15 mouse cellular contexts compared by ENCODE assay signal in the genomic region with DNA sequence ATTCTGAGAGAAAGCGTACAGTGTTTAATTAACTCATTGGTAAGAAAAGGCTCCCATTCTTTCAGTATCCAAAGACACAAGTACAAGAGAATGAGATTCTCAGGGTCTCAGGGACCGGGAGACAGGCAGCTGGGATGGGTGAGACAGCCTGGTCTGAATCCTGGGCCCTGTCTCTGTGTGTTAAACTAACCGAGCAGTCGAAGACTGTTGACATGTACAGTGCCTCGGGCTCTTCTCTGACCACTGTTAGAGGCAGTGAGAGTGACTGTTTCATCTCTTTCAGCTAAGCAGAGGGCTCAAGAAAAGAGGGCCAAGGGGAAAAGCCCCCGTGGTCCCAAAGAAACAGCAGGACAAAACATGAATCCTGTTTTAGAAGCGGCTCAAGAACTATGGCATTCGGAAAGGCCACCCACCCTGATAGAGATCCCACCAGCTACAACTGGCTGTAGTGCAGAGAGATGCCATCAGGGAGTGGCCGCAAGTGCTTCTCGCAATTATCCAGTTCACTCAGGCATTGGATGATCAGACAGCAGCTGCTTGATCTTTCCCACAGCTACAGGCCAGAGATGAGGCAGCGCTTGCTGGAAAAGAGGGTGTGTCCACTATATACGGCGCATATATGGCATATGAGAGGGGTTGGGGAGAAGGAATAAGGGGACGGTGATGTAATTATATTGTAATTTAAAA.
DNase-seq lines count a peak whose midpoint lies in the region; ATAC-seq and TF ChIP-seq lines count a peak whose summit lies in the region.
"Had no signal": no experiment of that assay in that cellular context is flagged by ENCODE, and none has a peak within 500 bp of the region (broad histone marks: within the 10 kb centered on the region; RNA-seq: fewer than 3 reads in every experiment).

No protein-coding gene starts in this region.

- H3K4me2 ChIP-seq in embryonic facial prominence, embryonic 14.5 days (ENCODE audit: low read depth, low read length), result no peak overlapping the region
- no peak overlapping the region for H3K4me2 ChIP-seq in hindbrain, postnatal 0 days (ENCODE audit: low read depth, low read length)
- H3K4me2 ChIP-seq: liver, embryonic 15.5 days; stomach, embryonic 15.5 days had no signal

- no peaks in the 10 kb centered on the region for H3K36me3 ChIP-seq in embryonic facial prominence, embryonic 14.5 days (ENCODE audit: control insufficient read depth, insufficient read depth, low read length)
- no peaks in the 10 kb centered on the region for H3K36me3 ChIP-seq in hindbrain, postnatal 0 days (ENCODE audit: insufficient read depth, low read length)
- H3K36me3 ChIP-seq: liver, embryonic 15.5 days; stomach, embryonic 15.5 days had no signal

- no peak for TF ChIP-seq CTCF in hindbrain, postnatal 0 days (IDR thresholded peaks at IDR 0.05; ENCODE audit: low read depth)

- no peak overlapping the region for H3K27ac ChIP-seq in embryonic facial prominence, embryonic 14.5 days (replicated peaks; ENCODE audit: low read depth, low read length)
- H3K27ac ChIP-seq in hindbrain, postnatal 0 days, result no peak overlapping the region
- H3K27ac ChIP-seq: liver, embryonic 15.5 days; stomach, embryonic 15.5 days had no signal

- H3K9ac ChIP-seq in embryonic facial prominence, embryonic 14.5 days (ENCODE audit: low read depth, low read length), result no peak overlapping the region
- no peak overlapping the region for H3K9ac ChIP-seq in hindbrain, postnatal 0 days (replicated peaks; ENCODE audit: low read length)
- H3K9ac ChIP-seq: liver, embryonic 15.5 days; stomach, embryonic 15.5 days had no signal

- no peaks in the 10 kb centered on the region for H3K9me3 ChIP-seq in embryonic facial prominence, embryonic 14.5 days (ENCODE audit: control insufficient read depth, low read length)
- H3K9me3 ChIP-seq in hindbrain, postnatal 0 days (ENCODE audit: low read length), result no peaks in the 10 kb centered on the region
- H3K9me3 ChIP-seq: liver, embryonic 15.5 days; stomach, embryonic 15.5 days had no signal

- H3K4me1 ChIP-seq in embryonic facial prominence, embryonic 14.5 days (ENCODE audit: control insufficient read depth, insufficient read depth, low read length), result no peaks in the 10 kb centered on the region
- no peaks in the 10 kb centered on the region for H3K4me1 ChIP-seq in hindbrain, postnatal 0 days (ENCODE audit: insufficient read depth, low read length)
- H3K4me1 ChIP-seq: liver, embryonic 15.5 days; stomach, embryonic 15.5 days had no signal

- peak; percentile 85; the same call in 1 of the 2 replicates for ATAC-seq in embryonic facial prominence, embryonic 14.5 days (ENCODE audit: low read depth)
- peak; percentile 89 for ATAC-seq in hindbrain, postnatal 0 days
- ATAC-seq: CD4-positive, CD25-positive, alpha-beta regulatory T cell, adult 4 months; inflammation-experienced regulatory T-cells, adult 6 months had no signal

- peak; percentile 33 for DNase-seq in left cerebral cortex, postnatal 4 days
- DNase-seq in left cerebral cortex, adult 8-10 months (ENCODE audit: low spot score in 2 of 2), result no peak
- peak; percentile 66 for DNase-seq in embryonic facial prominence, embryonic 14.5 days (ENCODE audit: low spot score)
- DNase-seq in hindbrain, postnatal 0 days (ENCODE audit: low spot score), result peak; percentile 50
- DNase-seq in retina, postnatal 1 day, result peak; percentile 94
- DNase-seq in gastrocnemius, postnatal 10 days, result no peak
- no peak for DNase-seq in frontal cortex, postnatal 14 days (ENCODE audit: low spot score in 2 of 2)
- DNase-seq: cerebellum, adult 9-10 months; heart, adult 18-20 months; kidney, postnatal 36 days; lung, postnatal 14 days had no signal

- no peaks in the 10 kb centered on the region for H3K27me3 ChIP-seq in embryonic facial prominence, embryonic 14.5 days (replicated peaks; ENCODE audit: control insufficient read depth, insufficient read depth, low read length)
- no peaks in the 10 kb centered on the region for H3K27me3 ChIP-seq in hindbrain, postnatal 0 days (ENCODE audit: insufficient read depth, low read length)
- H3K27me3 ChIP-seq: liver, embryonic 15.5 days; stomach, embryonic 15.5 days had no signal

- intact Hi-C loops in left cerebral cortex, postnatal 4 days (cut with DNase I), result no loop called here

- no peak overlapping the region for H3K4me3 ChIP-seq in embryonic facial prominence, embryonic 14.5 days (ENCODE audit: low read depth, low read length)
- H3K4me3 ChIP-seq in hindbrain, postnatal 0 days (ENCODE audit: low read length), result no peak overlapping the region
- H3K4me3 ChIP-seq: liver, embryonic 15.5 days; stomach, embryonic 15.5 days had no signal

- WGBS in embryonic facial prominence, embryonic 14.5 days, result 66% methylated on average over 14 of the region's 14 CpGs
- 62% methylated on average over 14 of the region's 14 CpGs for WGBS in hindbrain, postnatal 0 days

Comparison
In these comparisons a context has a peak if more than half of its experiments do, and no peak if none do; other contexts are left out.
1. DNase-seq: peak in left cerebral cortex, postnatal 4 days (single experiment), embryonic facial prominence, embryonic 14.5 days (single experiment), hindbrain, postnatal 0 days (single experiment) and retina, postnatal 1 day (single experiment); none in left cerebral cortex, adult 8-10 months (0 of 2), gastrocnemius, postnatal 10 days (single experiment) and frontal cortex, postnatal 14 days (0 of 2).